Mouse (Mus musculus) forebrain, embryonic 10.5 days (tissue): Measurements from ENCODE around the gene Lage3. TPM values are rescaled to one million over a fixed set of nuclear protein-coding genes. Genes with fewer than 3 reads are reported as not detected.
"Not testable (repeated sequence)": the region's sequence is repeated elsewhere in the genome, so short reads cannot be mapped to it uniquely, and the experiment has no call there.

Source experiments
- DNase-seq: peaks from one replicate; pipeline ENCODE4 v3.0.0-alpha.2; 2017; ENCODE audit warnings: low spot score; ENCODE audit errors: extremely low spot score
- H3K27ac ChIP-seq: fragments of 300-500 bp; sonication (generic); 2 replicates; pipeline ENCODE4 v1.5.1; 2016; ENCODE audit warnings: mild to moderate bottlenecking
- H3K27me3 ChIP-seq: fragments of 300-500 bp; sonication (generic); 2 replicates; pipeline ENCODE4 v1.6.1; 2016; ENCODE audit warnings: mild to moderate bottlenecking; ENCODE audit not compliant: poor library complexity, severe bottlenecking
- H3K36me3 ChIP-seq: fragments of 300-500 bp; sonication (generic); replicated peaks from 2 replicates; pipeline ENCODE4 v1.6.1; 2016; ENCODE audit warnings: mild to moderate bottlenecking, moderate library complexity
- H3K4me1 ChIP-seq: fragments of 300-500 bp; sonication (generic); 2 replicates; pipeline ENCODE4 v1.6.1; 2016
- H3K4me3 ChIP-seq: fragments of 300-500 bp; sonication (generic); 2 replicates; pipeline ENCODE4 v1.5.1; 2016; ENCODE audit warnings: mild to moderate bottlenecking, moderate library complexity
- H3K9me3 ChIP-seq: fragments of 300-500 bp; sonication (generic); 2 replicates; pipeline ENCODE4 v1.6.1; 2016; ENCODE audit warnings: mild to moderate bottlenecking, moderate library complexity
- WGBS: fragments of 180-500 bp; shearing (Covaris S2); methylation state at CpG from one replicate; pipeline ENCODE4 v1.1.7; 2016; 5-methylcytosine and 5-hydroxymethylcytosine counted together
- polyA plus RNA-seq: library from polyadenylated mRNA; unstranded; fragments of >200 nt; fragmentation: Nextera tagmentation; extraction: Ambion mirVana; gene quantifications from 2 replicates; pipeline ENCODE4 v1.2.1, GENCODE M21; 2016

Gene Lage3
- polyA plus RNA-seq = 120 and 125 TPM in 2 replicates

DNA sequence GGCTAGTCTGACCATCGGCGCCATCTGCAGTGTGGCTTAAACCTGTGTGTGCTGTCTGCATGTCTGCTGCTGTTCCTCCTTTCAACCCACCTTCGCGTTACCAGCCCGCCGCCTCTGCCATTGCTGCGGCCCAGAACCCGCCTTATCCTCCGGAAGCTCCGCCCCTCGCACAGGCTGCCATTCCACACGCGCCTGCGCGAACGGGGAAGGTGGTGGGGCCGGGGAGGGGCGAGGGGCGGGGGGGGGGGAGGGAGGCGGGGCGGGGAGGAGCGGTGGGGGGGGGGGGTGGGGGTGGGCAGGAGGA lies at the start of gene Lage3:
Lage3 (minus strand) TSS at position 152 of the 304 bp plus-strand sequence.
- peak within 1 kb of the TSS; percentile 56 for H3K4me3 ChIP-seq
- H3K9me3 ChIP-seq = no peaks in the 10 kb centered on the region; the same call in 1 of the 2 replicates
- peak within 1 kb of the TSS; percentile 83 for H3K27ac ChIP-seq
- no peaks in the 10 kb centered on the region for H3K27me3 ChIP-seq
- peaks cover 4% of the 10 kb centered on the region; the same call in 1 of the 2 replicates for H3K4me1 ChIP-seq
- no peaks in the 10 kb centered on the region for H3K36me3 ChIP-seq
- 15% methylated on average over 15 of the region's 22 CpGs for WGBS
- peak; percentile 65 for DNase-seq

DNA sequence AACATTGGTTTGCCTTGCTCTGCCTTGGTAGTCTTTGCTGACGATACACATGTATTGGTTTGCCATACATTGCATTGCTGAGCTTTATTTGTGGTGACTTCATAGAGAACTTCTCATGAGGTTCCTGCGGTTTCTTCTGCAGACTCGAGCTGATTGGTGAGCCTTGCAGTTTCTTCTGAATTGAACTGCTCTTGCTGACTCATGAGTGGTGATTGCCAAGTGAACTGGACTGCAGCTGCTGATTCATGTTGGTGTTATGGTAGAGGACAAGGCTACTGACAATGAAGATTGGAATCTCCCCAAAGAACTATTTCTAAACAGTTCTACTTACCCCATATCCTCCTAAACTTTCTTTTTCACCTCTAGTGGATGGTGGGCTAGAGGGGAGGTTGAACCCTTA lies 46.7 kb upstream of the Lage3 start:
- no peak overlapping the region for H3K4me3 ChIP-seq
- H3K9me3 ChIP-seq = no peaks in the 10 kb centered on the region
- WGBS = 90% methylated on average over 3 of the region's 3 CpGs
- H3K27ac ChIP-seq = no peak overlapping the region
- no peaks in the 10 kb centered on the region for H3K36me3 ChIP-seq
- no peak for DNase-seq
- H3K27me3 ChIP-seq = no peaks in the 10 kb centered on the region
- H3K4me1 ChIP-seq = no peaks in the 10 kb centered on the region

DNA sequence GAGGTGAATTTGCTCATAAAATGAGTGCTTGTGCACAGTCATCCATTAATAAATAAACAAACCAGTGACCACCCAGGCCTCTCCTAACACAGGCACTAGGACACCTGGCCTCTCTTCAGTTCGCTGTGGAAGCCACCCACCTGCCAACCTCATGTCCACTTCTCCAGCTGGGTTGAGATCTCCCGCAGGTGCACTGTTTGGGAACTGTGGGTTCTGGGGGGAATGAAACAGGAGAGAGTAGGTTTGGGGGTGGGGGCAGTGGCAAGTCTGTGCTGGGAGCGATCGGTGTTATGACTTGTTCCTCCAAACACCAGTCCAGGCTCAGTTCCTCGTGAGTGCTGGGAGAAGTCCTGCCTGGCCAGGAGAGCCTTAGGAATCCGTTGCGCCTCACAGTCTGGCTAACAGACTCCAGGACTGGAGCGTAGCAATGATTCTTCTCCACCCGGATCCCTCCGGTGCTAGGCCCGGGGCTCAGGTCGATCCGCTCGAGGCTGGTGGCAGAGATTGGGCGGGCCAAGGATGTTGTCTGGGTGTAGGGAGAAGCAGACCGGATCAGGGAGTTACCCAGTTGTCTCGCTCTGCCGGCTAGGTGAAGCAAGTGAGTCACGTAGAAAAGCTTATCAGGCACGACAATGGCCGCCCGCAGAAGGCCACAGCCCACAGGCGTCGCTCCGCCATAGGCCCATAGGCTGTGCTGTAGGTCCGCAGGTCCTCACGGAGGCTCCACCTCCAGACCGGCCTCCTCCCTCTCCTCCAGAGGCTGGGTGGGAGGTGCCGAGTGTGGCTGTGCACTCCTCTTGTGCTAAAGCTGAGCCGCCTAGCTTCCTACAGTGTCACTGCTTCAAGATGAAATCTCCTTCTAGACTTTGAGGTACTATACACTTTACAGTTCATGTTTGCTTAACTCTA lies 39.4 kb upstream of the Lage3 start, which contains the start of the genes Fam3a and Ikbkg:
Fam3a (minus strand) TSS at position 738 of the 909 bp plus-strand sequence.
Ikbkg (plus strand) TSS at position 756 of the 909 bp plus-strand sequence.
- peak; percentile 77 for DNase-seq
- Histone ChIP-seq H3K4me3 (peak within 1 kb of the TSS; percentile 62), H3K4me1 (peaks cover 6% of the 10 kb centered on the region), H3K27me3 (no peaks in the 10 kb centered on the region), H3K27ac (peak within 1 kb of the TSS; percentile 92), H3K9me3 (no peaks in the 10 kb centered on the region), H3K36me3 (peaks cover 4% of the 10 kb centered on the region; the same call in 1 of the 2 replicates)
- 21% methylated on average over 29 of the region's 30 CpGs for WGBS

DNA sequence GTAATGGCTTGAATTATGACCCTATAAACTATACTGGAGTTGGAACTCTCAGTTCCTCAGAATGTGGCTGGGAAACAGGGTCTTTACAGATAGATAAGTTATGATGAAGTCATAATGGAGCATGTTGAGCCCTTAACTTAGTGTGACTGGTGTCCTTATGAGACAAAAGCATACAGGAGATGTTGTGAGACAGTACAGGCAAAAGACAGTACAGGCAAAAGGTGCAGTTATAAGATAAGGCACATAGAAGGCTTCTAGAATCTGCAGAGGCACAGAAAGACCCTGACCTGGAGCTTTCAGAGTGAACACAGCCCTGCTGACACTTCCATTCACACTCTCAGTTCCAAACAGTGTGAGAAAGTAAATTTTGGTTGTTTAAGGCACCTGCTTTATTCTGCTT lies 34.7 kb upstream of the Lage3 start:
- no peaks in the 10 kb centered on the region for H3K27me3 ChIP-seq
- H3K36me3 ChIP-seq = peaks cover 32% of the 10 kb centered on the region
- H3K27ac ChIP-seq = no peak overlapping the region
- H3K4me1 ChIP-seq = no peaks in the 10 kb centered on the region; the same call in 1 of the 2 replicates
- no peak for DNase-seq
- H3K9me3 ChIP-seq = no peaks in the 10 kb centered on the region
- H3K4me3 ChIP-seq = no peak overlapping the region

DNA sequence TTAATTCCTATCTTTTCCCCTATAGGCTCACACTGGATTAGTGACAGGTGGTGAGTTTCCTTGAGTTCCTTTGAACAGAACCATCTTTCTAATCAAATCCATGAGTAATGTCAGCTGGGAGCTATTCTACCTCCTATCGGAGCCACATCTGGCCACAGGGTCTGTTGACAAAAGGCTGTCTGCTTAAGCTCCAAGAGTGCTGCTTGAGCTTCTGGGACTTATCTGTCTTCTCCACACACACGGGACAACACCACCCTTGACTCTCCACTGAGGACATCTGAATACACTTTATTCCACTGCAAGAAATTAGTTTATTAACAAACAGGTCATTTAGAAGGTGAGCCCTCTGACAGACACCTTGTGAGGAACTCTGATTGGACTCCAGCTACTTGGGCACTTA lies 31.0 kb upstream of the Lage3 start:
- H3K4me1 ChIP-seq = no peaks in the 10 kb centered on the region
- no peak overlapping the region for H3K4me3 ChIP-seq
- DNase-seq = no peak
- H3K9me3 ChIP-seq = no peaks in the 10 kb centered on the region
- H3K36me3 ChIP-seq = peaks cover 28% of the 10 kb centered on the region
- no peak overlapping the region for H3K27ac ChIP-seq
- 71% methylated on average over 2 of the region's 2 CpGs for WGBS
- no peaks in the 10 kb centered on the region for H3K27me3 ChIP-seq

DNA sequence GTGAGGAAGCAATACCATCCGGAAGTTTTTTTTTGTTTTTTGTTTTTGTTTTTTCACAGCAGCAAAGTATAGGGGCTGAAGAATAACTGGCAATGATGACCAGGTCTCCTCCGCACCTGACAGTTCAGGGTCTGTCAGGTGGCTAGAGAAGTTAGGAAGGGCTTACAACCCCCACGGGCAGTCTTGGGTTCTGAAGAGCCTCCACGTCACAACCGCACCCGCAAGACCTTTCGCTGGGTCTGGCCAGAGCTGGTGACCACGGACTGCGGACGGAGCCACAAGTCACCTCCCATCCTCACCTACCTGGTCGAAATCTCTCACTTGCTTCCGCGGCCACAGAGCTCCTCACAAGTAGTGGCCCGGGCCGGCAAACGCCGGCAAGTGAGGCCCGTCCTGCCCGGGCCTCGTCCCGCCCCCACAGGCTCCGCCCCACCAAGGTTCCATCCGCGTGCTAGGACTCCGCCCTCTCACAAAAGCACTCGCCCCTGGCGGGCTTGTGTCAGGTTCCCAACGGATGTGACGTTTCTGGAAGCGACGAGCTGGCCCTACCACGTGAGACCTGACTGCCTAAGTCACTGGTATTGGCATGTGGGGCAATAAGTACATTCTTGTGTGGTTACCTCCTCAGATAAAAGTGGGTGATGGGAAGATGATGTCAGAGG lies 19.6 kb upstream of the Lage3 start, which contains the start of the genes Ubl4a and Slc10a3:
Ubl4a (minus strand) TSS at position 331 of the 662 bp plus-strand sequence.
Slc10a3 (minus strand) TSS at position 462 of the 662 bp plus-strand sequence.
- Histone ChIP-seq H3K9me3 (no peaks in the 10 kb centered on the region), H3K36me3 (peaks cover 13% of the 10 kb centered on the region), H3K27ac (peak within 1 kb of the TSS; percentile 78), H3K27me3 (no peaks in the 10 kb centered on the region), H3K4me3 (peak within 1 kb of the TSS; percentile 53), H3K4me1 (peaks cover 17% of the 10 kb centered on the region)
- DNase-seq = peak; percentile 83
- 18% methylated on average over 32 of the region's 32 CpGs for WGBS

DNA sequence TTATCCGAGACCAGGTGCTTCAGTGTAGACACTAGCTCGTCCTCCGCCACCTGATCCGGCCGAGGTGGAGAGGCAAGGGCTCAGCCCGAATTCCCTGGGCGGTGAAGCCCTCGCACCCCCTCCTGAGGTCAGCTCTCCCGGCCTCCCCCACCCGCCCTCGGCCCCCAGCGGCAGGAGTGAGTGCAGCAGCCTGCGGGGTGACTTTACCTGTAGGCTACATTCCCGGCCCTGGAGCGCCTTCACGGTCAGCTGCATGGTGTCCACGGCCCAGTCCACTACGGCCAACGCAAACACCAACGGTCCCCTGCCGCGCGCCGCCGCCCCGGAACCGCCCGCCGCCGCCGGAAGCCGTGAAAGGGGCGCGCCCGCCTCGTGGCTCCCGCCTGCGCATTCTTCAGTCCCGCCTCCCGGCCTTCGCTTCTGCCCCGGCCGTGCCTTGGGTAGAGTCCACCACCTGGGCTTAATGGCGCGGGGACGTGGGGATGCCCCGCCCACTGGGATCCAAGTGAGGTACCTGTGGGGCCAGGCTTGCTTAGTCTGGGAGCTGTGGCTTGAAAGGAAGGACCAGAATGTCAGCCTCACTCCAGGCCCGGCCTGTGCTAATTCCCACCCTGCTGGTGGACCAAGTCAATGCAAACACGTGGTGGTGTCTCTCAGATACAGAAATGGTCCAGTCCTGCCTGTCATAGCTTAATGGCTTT lies 14.9 kb upstream of the Lage3 start:
- DNase-seq = peak; percentile 57
- Histone ChIP-seq H3K27me3 (no peaks in the 10 kb centered on the region), H3K4me3 (peak overlapping the region; percentile 66), H3K9me3 (no peaks in the 10 kb centered on the region), H3K4me1 (peaks cover 28% of the 10 kb centered on the region), H3K27ac (peak overlapping the region; percentile 91), H3K36me3 (peaks cover 30% of the 10 kb centered on the region)
- 13% methylated on average over 40 of the region's 49 CpGs for WGBS

DNA sequence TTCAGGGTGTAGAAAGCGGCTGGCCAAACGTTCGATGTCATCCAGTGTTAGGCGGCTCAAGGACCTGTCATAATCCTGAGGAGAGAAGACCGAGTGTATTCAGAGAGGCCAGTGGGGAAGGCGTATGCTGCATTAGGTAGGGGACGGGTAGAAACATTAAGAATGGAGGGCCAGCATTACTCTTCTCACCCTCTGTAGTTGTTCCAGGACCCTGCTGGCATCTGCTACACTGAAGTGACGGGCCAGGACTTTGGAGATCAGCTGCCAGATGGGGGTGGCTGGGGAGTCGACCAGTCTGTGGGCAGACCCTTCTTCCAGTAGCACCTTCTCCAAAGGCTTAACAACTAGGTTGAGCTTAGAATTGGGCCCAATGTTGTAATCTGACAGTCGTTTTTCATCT lies 14.1 kb upstream of the Lage3 start:
- peak overlapping the region; percentile 91 for H3K27ac ChIP-seq
- 75% methylated on average over 10 of the region's 10 CpGs for WGBS
- H3K27me3 ChIP-seq = no peaks in the 10 kb centered on the region

DNA sequence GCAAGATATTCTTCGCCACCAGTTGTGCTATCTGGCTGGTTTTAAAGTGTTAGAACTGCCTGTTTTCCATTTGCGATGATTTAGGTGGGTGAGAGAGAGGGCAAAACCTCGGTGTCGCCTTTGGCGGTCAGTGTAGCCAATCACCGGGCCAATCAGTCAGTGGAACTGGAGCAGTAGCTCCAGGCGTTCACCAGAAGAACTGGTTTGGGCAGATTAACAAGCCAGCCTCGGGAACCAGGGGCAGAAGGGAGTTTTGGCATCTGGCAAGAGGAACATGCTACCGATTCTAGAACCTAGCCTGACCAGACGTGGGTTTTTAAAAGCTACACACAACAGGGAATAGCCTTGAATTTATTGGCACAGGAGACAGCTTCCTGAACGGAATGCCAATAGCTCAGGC lies 5.8 kb upstream of the Lage3 start:
- Histone ChIP-seq H3K27me3 (no peaks in the 10 kb centered on the region), H3K27ac (no peak overlapping the region), H3K9me3 (no peaks in the 10 kb centered on the region), H3K4me1 (no peaks in the 10 kb centered on the region), H3K36me3 (no peaks in the 10 kb centered on the region), H3K4me3 (no peak overlapping the region)
- WGBS = 54% methylated on average over 11 of the region's 11 CpGs
- DNase-seq = no peak

More for the DNA sequence above, 14.1 kb upstream of the Lage3 start:
- Histone ChIP-seq H3K4me3 (peak overlapping the region; percentile 66), H3K36me3 (peaks cover 30% of the 10 kb centered on the region), H3K4me1 (peaks cover 22% of the 10 kb centered on the region), H3K9me3 (no peaks in the 10 kb centered on the region)
- no peak for DNase-seq

DNA sequence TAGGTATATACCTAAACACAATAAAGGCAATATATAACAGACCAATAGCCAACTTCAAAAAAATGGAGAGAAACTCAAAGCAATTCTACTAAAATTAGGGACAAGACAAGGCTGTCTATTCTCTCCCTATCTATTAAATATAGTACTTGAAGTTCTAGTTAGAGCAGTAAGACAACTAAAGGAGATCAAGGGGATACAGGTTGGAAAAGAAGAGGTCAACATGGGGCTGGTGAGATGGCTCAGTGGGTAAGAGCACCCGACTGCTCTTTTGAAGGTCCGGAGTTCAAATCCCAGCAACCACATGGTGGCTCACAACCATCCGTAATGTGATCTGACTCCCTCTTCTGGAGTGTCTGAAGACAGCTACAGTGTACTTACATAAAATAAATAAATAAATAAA lies 3.7 kb upstream of the Lage3 start:
- H3K27me3 ChIP-seq, H3K9me3 ChIP-seq, H3K4me3 ChIP-seq, DNase-seq, H3K27ac ChIP-seq, H3K36me3 ChIP-seq, H3K4me1 ChIP-seq: not testable (repeated sequence)
- 80% methylated on average over 3 of the region's 3 CpGs for WGBS

DNA sequence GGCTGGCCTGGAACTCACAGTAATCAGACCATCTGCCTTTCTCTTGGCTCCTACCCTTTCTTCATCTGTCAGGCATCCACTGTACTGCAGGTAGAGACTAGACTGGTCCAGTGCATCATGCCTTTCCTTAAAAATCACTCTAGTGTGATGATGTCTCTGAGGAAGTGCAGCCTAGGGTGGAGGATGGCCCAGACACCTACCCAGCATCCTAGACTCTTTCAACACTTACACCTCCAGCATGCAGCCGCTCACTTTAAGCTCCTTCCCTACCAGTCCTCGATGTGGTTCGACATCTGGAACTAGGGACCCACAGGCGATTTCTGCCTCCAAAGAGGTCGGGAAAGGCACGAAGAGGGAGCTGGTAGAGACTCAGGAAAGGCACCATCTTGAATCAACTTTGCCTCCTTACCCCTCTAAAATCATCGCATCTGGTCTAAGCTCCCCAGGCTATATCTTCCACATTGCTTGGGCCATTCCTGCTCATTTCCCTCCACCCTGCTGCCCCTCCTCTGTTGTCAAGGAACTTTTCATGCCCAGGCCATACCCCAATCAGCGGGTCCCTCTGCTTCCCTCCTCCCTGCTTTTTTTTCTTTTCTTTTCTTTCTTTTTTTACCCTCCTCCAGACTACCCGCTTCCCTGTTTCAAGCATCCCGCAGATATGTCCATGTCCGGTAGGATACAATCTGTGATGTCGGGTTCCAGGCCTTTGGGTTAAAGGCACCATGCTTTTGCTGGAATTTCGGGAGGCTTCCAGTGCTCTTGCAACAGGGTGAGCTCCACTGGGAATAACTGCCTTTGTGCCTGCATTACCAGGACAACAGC lies 562 bp downstream of the Lage3 start:
- H3K27me3 ChIP-seq = no peaks in the 10 kb centered on the region
- H3K9me3 ChIP-seq = no peaks in the 10 kb centered on the region; the same call in 1 of the 2 replicates
- 27% methylated on average over 13 of the region's 13 CpGs for WGBS
- peak overlapping the region; percentile 83 for H3K27ac ChIP-seq
- peaks cover 4% of the 10 kb centered on the region; the same call in 1 of the 2 replicates for H3K4me1 ChIP-seq
- DNase-seq = no peak
- H3K36me3 ChIP-seq = no peaks in the 10 kb centered on the region
- peak overlapping the region; percentile 56 for H3K4me3 ChIP-seq
